Mouse (Mus musculus) neural tube, embryonic 11.5 days (tissue): ENCODE measurements at regions not wholly inside any gene's neighbourhood (a gene's known extent, or its start where the extent isn't known, plus 50 kb on each side); places are given as distances from the start of the nearest gene placed in this dataset.

Experiments
- ATAC-seq: fragments of 200-750 bp; cut with Nextera tagmentation; 2 replicates; pipeline ENCODE4 v1.8.0; 2017; ENCODE audit warnings: moderate number of reproducible peaks, mild to moderate bottlenecking, moderate TSS enrichment, moderate library complexity; ENCODE audit not compliant: insufficient read depth, low FRiP score, low TSS enrichment
- DNase-seq: peaks from one replicate; pipeline ENCODE4 v3.0.0-alpha.2; 2015; ENCODE audit warnings: low spot score
- H3K27ac ChIP-seq: fragments of 300-500 bp; sonication (generic); 2 replicates; pipeline ENCODE4 v1.5.1; 2014; ENCODE audit warnings: low read depth, mild to moderate bottlenecking, low read length
- H3K27me3 ChIP-seq: fragments of 300-500 bp; sonication (generic); 2 replicates; pipeline ENCODE4 v1.6.1; 2014; ENCODE audit warnings: mild to moderate bottlenecking, low read length, mixed read lengths; ENCODE audit not compliant: control insufficient read depth, insufficient read depth
- H3K36me3 ChIP-seq: fragments of 300-500 bp; sonication (generic); 2 replicates; pipeline ENCODE4 v1.6.1; 2014; ENCODE audit warnings: mild to moderate bottlenecking, low read length, moderate library complexity, mixed read lengths; ENCODE audit not compliant: control insufficient read depth, insufficient read depth
- H3K4me1 ChIP-seq: fragments of 300-500 bp; sonication (generic); 2 replicates; pipeline ENCODE4 v1.6.1; 2014; ENCODE audit warnings: low read length, mixed read lengths; ENCODE audit not compliant: control insufficient read depth, insufficient read depth
- H3K4me2 ChIP-seq: fragments of 300-500 bp; sonication (generic); 2 replicates; pipeline ENCODE4 v1.6.1; 2014; ENCODE audit warnings: low read depth, mild to moderate bottlenecking, moderate library complexity
- H3K4me3 ChIP-seq: fragments of 300-500 bp; sonication (generic); 2 replicates; pipeline ENCODE4 v1.5.1; 2014; ENCODE audit warnings: low read depth, low read length
- H3K9ac ChIP-seq: fragments of 300-500 bp; sonication (generic); 2 replicates; pipeline ENCODE4 v1.6.1; 2014; ENCODE audit warnings: mild to moderate bottlenecking, low read length
- H3K9me3 ChIP-seq: fragments of 300-500 bp; sonication (generic); 2 replicates; pipeline ENCODE4 v1.6.1; 2016; ENCODE audit warnings: low read length; ENCODE audit not compliant: control insufficient read depth
- WGBS: fragments of 180-500 bp; shearing (Covaris S2); extraction: QIAGEN DNeasy Blood & Tissue Kit; methylation state at CpG from one replicate; pipeline ENCODE4 v1.1.7; 2014; 5-methylcytosine and 5-hydroxymethylcytosine counted together

- Histone ChIP-seq H3K27ac (no peak overlapping the region), H3K36me3 (no peaks in the 10 kb centered on the region), H3K4me2 (no peak overlapping the region), H3K4me3 (no peak overlapping the region), H3K27me3 (no peaks in the 10 kb centered on the region), H3K9ac (no peak overlapping the region), H3K9me3 (no peaks in the 10 kb centered on the region), H3K4me1 (no peaks in the 10 kb centered on the region)
- no peak for DNase-seq
- 84% methylated on average over 6 of the region's 6 CpGs for WGBS
- no peak for ATAC-seq
These were observed 630.9 kb upstream of the Lcorl start for GRCm38 (mm10) chr5:46488140-46488942.

- DNase-seq (no peak), ATAC-seq (peak; percentile 56; the same call in 1 of the 2 replicates)
- Histone ChIP-seq H3K27me3 (no peaks in the 10 kb centered on the region), H3K4me1 (no peaks in the 10 kb centered on the region), H3K9me3 (no peaks in the 10 kb centered on the region), H3K4me3 (no peak overlapping the region), H3K27ac (no peak overlapping the region), H3K9ac (no peak overlapping the region), H3K4me2 (no peak overlapping the region), H3K36me3 (no peaks in the 10 kb centered on the region)
- WGBS: 13% methylated on average over 1 of the region's 1 CpGs
These were observed 629.4 kb upstream of the Lcorl start for GRCm38 (mm10) chr5:46486740-46487326.

GRCm38 (mm10) chr5:46456356-46456755, 598.9 kb upstream of the Lcorl start:
- 94% methylated on average over 3 of the region's 3 CpGs for WGBS
- Histone ChIP-seq H3K27ac (no peak overlapping the region), H3K4me1 (no peaks in the 10 kb centered on the region), H3K36me3 (no peaks in the 10 kb centered on the region), H3K4me2 (no peak overlapping the region), H3K9me3 (no peaks in the 10 kb centered on the region), H3K27me3 (no peaks in the 10 kb centered on the region), H3K9ac (no peak overlapping the region), H3K4me3 (no peak overlapping the region)
- ATAC-seq: no peak
- no peak for DNase-seq

GRCm38 (mm10) chr5:46448274-46448673, 590.9 kb upstream of the Lcorl start:
- ATAC-seq (no peak), DNase-seq (no peak)
- Histone ChIP-seq H3K9ac (no peak overlapping the region), H3K27ac (no peak overlapping the region), H3K27me3 (no peaks in the 10 kb centered on the region), H3K4me3 (no peak overlapping the region), H3K4me1 (no peaks in the 10 kb centered on the region), H3K9me3 (no peaks in the 10 kb centered on the region), H3K4me2 (no peak overlapping the region), H3K36me3 (no peaks in the 10 kb centered on the region)
- 81% methylated on average over 4 of the region's 4 CpGs for WGBS

GRCm38 (mm10) chr5:46445844-46446243, 588.4 kb upstream of the Lcorl start:
- Histone ChIP-seq H3K4me1 (no peaks in the 10 kb centered on the region), H3K27ac (no peak overlapping the region), H3K36me3 (no peaks in the 10 kb centered on the region), H3K4me2 (no peak overlapping the region), H3K27me3 (no peaks in the 10 kb centered on the region), H3K4me3 (no peak overlapping the region), H3K9ac (no peak overlapping the region), H3K9me3 (no peaks in the 10 kb centered on the region)
- ATAC-seq: 0 out of 2 replicates have a peak, but pooled peaks have one; percentile 29
- DNase-seq: peak; percentile 14
- 26% methylated on average over 3 of the region's 3 CpGs for WGBS

GRCm38 (mm10) chr5:46445122-46445521, 587.7 kb upstream of the Lcorl start:
- Histone ChIP-seq H3K9me3 (no peaks in the 10 kb centered on the region), H3K9ac (no peak overlapping the region), H3K4me2 (peak overlapping the region; percentile 4; the same call in 1 of the 2 replicates), H3K27ac (no peak overlapping the region), H3K4me1 (no peaks in the 10 kb centered on the region), H3K36me3 (no peaks in the 10 kb centered on the region), H3K4me3 (no peak overlapping the region), H3K27me3 (no peaks in the 10 kb centered on the region)
- WGBS: 10% methylated on average over 7 of the region's 7 CpGs
- peak; percentile 51 for ATAC-seq
- peak; percentile 36 for DNase-seq

GRCm38 (mm10) chr5:46443805-46444340, 586.5 kb upstream of the Lcorl start:
- Histone ChIP-seq H3K9ac (no peak overlapping the region), H3K4me2 (peak overlapping the region; percentile 7; the same call in 1 of the 2 replicates), H3K4me3 (no peak overlapping the region), H3K27me3 (no peaks in the 10 kb centered on the region), H3K27ac (no peak overlapping the region), H3K9me3 (no peaks in the 10 kb centered on the region), H3K36me3 (no peaks in the 10 kb centered on the region), H3K4me1 (no peaks in the 10 kb centered on the region)
- ATAC-seq (no peak), DNase-seq (peak; percentile 44)
- WGBS: 15% methylated on average over 12 of the region's 12 CpGs

GRCm38 (mm10) chr5:46442600-46443248, 585.3 kb upstream of the Lcorl start:
- DNase-seq (no peak), ATAC-seq (no peak)

More at GRCm38 (mm10) chr5:46442600-46443248, 585.3 kb upstream of the Lcorl start:
- H3K4me1 ChIP-seq: no peaks in the 10 kb centered on the region
- no peaks in the 10 kb centered on the region for H3K9me3 ChIP-seq
- H3K4me2 ChIP-seq: no peak overlapping the region
- H3K9ac ChIP-seq: no peak overlapping the region
- no peaks in the 10 kb centered on the region for H3K27me3 ChIP-seq
- no peaks in the 10 kb centered on the region for H3K36me3 ChIP-seq
- 74% methylated on average over 6 of the region's 6 CpGs for WGBS
- H3K27ac ChIP-seq: no peak overlapping the region
- H3K4me3 ChIP-seq: no peak overlapping the region
